Mouse (Mus musculus) heart, adult 8-10 months (tissue): ENCODE results near the gene Cphx3. TPM values are rescaled to one million over a fixed set of nuclear protein-coding genes. Genes with fewer than 3 reads are reported as not detected.
"Not testable (repeated sequence)": the region's sequence is repeated elsewhere in the genome, so short reads cannot be mapped to it uniquely, and the experiment has no call there.

ENCODE experiments used
- DNase-seq: peaks from one replicate; pipeline ENCODE4 v3.0.0; 2022; ENCODE audit warnings: low spot score
- total RNA-seq, 4 experiments: library from RNA; stranded (reverse); gene quantifications; 2 replicates each; pipeline ENCODE4 v1.2.4; 2022

Gene Cphx3
- total RNA-seq, 4 experiments from 2014 or later: not detected

DNA sequence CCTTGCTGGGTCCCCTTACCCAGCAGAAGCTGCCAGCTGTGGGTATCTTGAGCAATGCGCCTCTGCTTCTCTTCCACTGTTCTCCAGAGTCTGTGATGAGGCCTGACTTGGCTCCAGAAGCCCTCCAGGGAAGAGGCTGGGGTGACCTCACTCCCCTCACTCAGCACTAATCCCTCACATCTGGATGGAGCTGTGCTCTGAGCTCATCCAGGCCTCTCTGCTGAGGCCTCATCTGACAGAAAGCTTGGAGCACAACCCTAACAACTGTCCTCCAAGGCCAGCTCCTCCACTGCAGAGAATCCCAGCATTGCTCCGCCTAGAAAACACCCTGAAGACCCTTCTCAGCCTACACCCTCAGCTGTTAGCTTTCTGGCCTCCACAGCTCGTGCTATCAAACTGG, 91.9 kb downstream of the Cphx3 start:
- DNase-seq: not testable (repeated sequence)

DNA sequence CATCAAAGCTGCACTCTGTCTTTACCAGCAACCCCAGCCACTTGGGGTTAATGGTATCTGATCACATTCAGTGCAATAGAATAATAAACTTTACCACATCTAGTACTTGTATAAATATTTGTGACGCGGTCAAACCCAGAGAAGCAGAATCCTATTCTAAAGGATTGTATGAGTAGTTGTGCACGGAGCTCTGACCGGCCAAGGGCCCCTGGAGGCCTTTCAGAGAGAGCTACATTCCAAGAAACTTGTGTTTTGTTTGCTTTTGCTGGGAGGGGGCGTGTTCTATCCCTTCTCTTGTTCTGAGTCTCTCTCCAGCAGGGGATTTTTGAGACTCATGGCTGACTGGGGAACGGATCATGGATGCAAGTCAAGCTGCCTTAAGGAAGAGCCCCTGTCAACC, 92.9 kb downstream of the Cphx3 start:
- not testable (repeated sequence) for DNase-seq

DNA sequence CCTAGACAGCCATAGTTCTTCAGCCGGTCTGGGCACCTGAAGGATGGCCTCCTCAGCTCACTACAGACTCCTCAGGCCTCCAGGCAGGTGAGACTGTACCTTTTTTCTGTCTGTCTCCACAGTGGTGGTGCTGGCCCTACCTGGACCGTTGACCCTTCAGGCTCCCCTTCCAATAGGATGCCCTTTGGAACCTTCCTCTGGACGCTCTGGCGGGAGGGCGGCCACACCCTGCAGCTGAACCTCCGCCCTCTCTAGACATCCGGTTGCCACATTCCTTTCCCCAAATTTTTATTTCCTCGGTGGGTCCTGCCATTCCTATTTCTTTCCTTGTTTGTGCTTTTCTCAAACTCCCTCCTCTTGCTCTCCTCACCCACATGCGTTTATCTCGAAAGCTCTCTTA, 99.6 kb downstream of the Cphx3 start:
- DNase-seq: not testable (repeated sequence)

DNA sequence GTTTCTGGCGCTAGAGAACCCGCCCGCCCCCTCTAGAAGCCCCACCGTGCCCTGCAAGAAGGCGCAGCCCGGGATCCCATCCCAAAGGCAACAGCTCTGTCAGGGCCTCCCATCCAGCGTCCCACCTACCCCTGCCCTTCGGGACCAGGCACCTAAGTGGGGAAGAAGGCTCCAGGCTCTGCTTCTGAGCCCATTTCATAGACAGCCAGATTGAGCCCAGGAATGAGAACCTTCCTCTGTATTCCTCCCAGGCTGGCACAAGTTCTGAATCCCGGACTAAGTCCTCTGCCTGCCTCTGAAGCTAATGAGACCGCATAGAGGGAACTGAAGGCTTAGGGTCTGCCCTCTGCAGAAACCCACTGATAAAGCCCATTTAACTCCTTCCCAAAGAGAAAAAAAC, 100.3 kb downstream of the Cphx3 start, which contains the start of gene Plac9b:
TSS of gene Plac9b (minus strand) at position 101 of the 400 bp plus-strand sequence.
- DNase-seq: not testable (repeated sequence)

DNA sequence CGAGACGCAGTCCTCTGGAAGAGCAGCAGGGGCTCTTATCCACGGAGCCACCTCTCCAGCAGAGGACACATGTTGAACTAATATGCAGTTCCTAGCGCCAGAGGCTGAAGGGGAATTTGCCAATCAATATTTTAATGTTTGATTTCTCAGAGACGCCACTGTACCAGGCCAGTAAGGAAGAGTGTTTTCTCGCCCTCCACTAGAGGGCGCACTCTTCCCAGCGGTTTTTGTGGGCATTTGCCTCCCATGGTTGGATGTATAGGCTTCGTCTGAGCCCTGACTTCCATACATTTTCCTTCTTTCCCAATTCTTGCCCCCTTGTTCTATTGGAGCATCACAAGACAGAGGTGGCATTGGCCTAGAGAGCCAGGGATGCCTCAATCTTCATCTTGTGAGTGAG, 104.5 kb downstream of the Cphx3 start:
- DNase-seq: not testable (repeated sequence)

DNA sequence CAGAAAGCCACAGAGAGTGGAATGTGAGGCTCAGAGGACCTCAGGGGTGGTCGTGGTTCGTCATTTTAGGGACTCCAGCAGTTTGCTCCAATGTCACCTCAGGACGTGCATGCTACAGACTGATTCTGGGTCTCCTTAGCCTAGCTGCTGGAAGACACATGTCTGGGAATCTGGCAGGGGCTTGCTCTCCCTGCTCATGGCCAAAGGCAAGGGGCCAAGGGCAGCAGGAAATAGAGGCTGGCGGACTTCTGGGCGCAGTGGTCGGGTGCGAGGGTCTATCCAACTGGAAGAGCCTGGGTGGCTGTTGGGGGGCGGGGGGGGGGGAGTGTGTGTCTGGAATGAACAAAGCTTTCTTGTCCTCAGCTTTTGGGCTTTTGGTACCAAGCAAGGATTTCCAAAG, 106.3 kb downstream of the Cphx3 start:
- not testable (repeated sequence) for DNase-seq

DNA sequence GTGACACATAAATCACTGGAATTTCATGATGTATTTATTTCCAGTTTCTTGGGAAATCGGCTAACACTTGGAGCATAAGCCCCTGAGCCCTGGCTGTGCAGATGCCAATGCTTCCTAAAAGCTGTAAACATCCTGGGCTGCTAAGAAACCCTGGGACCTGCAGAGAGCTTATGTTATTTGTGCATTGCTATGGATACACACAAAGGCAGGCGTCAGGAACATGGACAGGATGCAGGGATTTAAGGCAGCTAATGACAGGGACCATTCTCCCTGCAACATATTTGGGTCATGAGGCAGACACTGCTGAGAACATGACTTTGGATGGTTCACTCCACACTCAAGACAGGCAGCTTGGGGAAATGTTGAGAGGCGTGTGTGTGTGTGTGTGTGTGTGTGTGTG, 115.8 kb downstream of the Cphx3 start:
- not testable (repeated sequence) for DNase-seq

DNA sequence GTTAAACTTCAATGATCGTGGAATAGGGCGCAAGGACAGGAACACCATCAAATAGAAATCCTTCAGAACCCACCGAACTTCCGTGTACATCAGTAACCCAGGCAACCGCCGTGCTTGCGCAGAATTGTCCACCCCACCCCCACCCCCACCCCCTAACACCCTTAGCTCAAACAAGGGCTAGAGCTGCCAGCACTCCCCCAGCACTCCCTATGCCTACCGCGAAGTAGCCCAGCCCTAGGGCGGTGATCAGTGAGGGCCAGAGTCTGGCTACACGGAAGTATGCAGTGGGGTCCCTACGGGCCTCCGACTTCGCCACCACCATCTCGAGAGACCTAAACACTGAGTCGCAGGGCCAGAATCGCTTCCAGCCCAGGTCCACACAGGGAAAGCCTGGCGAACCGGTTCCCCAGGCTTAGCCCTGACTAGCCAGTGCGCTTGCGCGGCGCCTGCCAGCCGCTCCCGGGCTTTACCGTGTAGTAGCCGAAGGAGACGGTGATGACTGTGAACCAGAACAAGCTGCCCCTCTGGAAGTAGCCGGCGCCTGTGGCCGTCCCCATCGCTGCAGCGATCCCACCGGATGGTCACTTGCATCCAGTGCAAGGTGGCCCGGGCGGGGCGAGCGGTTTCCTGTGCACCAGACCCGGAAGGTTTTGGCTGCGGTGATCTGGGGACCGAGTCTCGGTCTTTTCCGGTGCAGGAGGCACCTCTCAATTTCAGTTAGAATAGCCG, 124.3 kb downstream of the Cphx3 start:
- not testable (repeated sequence) for DNase-seq

DNA sequence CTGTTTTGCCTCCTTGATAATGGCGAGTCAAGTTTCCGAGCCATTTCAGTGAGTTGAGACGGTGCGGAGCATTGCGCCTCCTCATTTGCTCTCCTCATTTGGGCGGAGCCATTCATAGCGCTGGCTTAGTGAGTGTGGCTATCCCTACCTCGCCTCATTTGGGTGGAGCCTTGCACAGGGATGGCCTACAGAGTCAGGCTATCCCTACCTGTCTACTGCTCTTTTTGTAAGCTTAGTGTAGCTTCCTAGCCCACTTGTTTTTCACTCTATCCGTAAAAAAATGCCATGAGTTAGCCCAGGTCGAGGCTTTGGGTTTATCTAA, 124.8 kb downstream of the Cphx3 start, which contains the start of gene Tmem254b:
TSS of gene Tmem254b (minus strand) at position 116 of the 322 bp plus-strand sequence.
- not testable (repeated sequence) for DNase-seq

DNA sequence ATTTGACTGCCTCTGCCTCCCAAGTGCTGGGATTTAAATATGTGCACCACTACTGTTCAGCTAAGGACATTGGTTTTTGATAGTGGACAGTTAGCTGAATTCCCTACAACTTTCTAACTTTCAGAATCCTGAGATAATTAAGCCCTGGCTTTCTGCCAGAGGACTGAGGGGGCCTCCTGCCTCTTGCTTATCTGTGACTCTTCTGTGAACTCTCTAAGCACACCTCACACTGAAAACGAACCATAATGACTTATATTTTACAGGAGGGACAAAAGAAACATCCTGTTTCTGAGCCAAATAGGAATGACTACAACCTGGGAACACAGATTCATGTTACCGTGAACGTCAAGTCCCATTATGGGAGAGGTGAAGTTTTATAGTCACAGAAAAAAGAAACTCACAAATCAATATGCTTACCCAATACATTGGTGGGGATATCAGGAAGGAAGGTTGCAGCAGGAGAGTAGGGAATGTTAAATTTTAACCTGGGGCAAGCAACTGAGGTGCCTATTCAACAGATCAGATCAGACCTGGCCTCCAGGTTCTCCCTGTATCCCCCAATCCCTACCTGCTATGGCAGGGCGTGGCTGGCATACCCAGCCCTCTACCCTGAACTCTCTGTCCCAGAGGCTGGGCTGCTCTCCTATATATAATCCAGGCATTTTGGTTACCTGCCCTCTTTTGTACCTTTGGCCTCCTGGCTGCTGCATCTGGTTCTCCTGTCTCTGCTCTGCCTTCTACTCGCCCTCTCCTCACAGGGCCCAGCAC, 134.3 kb downstream of the Cphx3 start:
- DNase-seq: not testable (repeated sequence)

DNA sequence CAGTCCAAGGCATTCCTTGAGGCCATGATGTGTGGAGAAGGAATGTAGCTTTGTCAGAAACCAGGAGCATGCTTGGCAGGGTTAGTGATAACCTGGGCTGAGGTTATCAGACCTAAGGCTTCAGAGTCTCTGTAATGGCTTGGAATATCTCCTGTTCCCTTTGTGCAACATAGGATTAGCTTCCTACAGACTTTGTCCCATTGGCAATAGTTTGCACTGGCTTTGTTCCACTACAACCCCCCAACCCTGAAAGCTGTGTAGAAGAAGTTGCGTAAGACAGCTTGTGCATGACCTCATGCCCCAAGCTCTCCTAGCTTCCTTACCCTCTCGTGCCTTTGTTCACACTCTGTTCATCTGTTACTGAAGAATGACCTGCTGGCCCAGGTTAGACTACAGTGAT, 155.1 kb downstream of the Cphx3 start:
- not testable (repeated sequence) for DNase-seq

DNA sequence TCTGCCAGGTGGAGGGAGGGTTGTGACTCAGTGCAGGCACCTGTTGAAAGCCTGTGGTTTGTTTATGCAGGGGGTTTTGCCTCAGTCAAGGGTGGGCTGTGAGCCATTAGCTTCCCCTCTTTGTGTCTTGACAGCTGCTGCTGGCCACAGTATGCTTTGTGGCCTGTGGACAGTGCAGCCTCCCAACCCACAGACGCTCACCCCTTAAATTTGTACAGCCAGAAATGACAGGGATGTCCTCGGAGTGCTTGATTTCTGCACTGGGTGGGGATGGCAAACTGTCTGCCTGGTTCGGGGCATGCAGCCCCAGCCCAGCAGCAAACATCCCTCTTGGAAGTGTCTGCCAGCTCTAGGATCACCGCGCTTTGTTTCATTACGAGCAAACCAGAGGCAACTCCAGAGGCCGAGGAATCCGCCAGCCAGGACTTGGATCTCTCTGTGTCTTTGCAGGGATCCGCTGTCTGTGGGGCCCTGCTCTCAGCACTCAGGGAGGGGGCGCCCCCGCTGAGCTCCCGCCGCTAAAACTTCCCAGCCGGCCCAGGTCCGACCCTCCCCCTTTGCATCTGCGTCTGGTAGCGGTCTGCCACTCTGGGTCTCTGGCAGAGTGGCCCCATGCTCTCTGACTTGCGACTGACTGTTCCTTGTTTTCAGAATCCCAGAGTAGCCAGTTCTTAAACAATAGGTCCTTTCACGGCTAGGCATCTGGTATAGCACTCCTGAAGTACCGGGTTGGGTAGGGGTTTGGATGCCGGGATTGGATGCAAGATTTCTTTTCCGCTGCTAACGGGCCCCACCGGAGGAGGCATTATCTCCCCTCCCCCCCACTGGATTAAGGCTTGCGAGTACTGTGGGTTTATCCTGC, 175.9 kb downstream of the Cphx3 start, which contains the start of gene Duxbl3:
TSS of gene Duxbl3 (plus strand) at position 207 of the 862 bp plus-strand sequence.
- DNase-seq: not testable (repeated sequence)

DNA sequence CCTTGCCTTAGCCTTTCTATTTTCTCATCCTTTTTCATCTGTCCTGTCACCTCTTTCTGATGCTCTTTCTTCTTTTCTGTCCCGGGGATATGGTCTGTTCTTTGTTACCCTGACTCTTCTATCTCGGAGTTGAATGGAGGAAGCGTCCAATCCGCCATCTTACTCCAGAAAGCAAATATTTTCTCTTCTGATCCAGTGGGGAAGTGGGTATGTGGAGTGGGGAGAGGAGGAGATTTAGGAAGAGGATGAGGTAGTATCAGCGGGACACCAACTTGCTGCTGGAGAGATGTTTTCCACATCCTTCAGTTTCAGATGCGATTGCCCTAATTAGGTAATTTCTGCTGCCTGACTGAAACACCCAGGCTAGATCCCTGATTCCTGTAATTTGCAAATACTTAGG, 176.6 kb downstream of the Cphx3 start:
- not testable (repeated sequence) for DNase-seq

Other genes with a start within 250 kb of the Cphx3 start
- 10 to 100 TPM; 79.8 to 88.1 (median 84.4) TPM for gene Anxa11, start 240.1 kb upstream of the Cphx3 start, total RNA-seq
- 1 to 10 TPM in 3 of 4 experiments, under 1 TPM in 1; 0.88 to 5.5 (median 3.0) TPM for gene Plac9a, start 179.2 kb upstream of the Cphx3 start, total RNA-seq
- gene Tmem254a, start 154.6 kb upstream of the Cphx3 start, total RNA-seq: under 1 TPM in 3 of 4 experiments, not detected in 1; 0.35 to 0.75 (median 0.50) TPM
- not detected for gene Cphx1, start 144.0 kb upstream of the Cphx3 start, total RNA-seq
- under 1 TPM in 1 of 4 experiments, not detected in 3; 0.13 TPM for gene Duxbl1, start 103.7 kb upstream of the Cphx3 start, total RNA-seq
- 10 to 100 TPM; 14.5 to 21.1 (median 17.6) TPM for gene Gm9780, start 39.6 kb upstream of the Cphx3 start, total RNA-seq
- gene Tmem254c, start 14.9 kb upstream of the Cphx3 start, total RNA-seq: 1 to 10 TPM; 1.6 to 7.9 (median 4.6) TPM
- gene Cphx2, start 781 bp upstream of the Cphx3 start, total RNA-seq: not detected
- not detected for gene Duxbl2, start 36.1 kb downstream of the Cphx3 start, total RNA-seq
- 10 to 100 TPM; 38.7 to 45.1 (median 43.3) TPM for gene Plac9b, start 100.2 kb downstream of the Cphx3 start, total RNA-seq
- gene Tmem254b, start 124.7 kb downstream of the Cphx3 start, total RNA-seq: 1 to 10 TPM in 3 of 4 experiments, not detected in 1; 2.3 to 3.5 (median 3.2) TPM
- not detected for gene Duxbl3, start 175.7 kb downstream of the Cphx3 start, total RNA-seq